Mouse (Mus musculus) neutrophil, adult 5-6 weeks (primary cell): ENCODE data around the gene Mapk8. TPM values are rescaled to one million over a fixed set of nuclear protein-coding genes. Genes with fewer than 3 reads are reported as not detected.

Source experiments
- ATAC-seq: fragments of 151-379, 151-347 bp; 2 replicates; pipeline ENCODE4 v1.8.0; 2017; ENCODE audit warnings: mild to moderate bottlenecking, moderate TSS enrichment; ENCODE audit not compliant: insufficient number of reproducible peaks, poor library complexity, low FRiP score, severe bottlenecking; ENCODE audit errors: extremely low read depth
- total RNA-seq: library from RNA; stranded (forward); fragments of 200-1000 nt; gene quantifications from 2 replicates; pipeline ENCODE4 v1.2.3, GENCODE M21; 2017

The Mapk8 gene
- total RNA-seq, 1 experiment from 2014 or later = 47.4 TPM

DNA sequence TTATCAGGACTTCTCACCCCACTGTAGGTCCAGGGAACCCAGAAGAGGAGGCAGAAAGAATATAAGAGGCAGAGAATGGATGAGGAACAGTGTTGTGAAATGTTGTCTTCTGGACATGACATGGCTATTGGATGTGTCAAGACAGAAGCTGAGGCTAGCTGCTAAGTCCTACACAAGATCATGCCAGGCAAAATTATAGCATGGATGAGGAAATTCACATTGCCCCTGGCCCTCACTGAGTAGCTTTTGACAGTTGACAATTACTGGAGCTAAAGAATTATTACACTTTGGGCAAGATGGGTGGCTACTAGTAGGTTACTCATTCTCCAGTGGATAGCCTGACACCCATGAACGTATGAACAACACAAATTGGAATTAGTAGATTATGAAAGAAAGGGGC, 31.2 kb downstream of the Mapk8 start:
- no peak for ATAC-seq

DNA sequence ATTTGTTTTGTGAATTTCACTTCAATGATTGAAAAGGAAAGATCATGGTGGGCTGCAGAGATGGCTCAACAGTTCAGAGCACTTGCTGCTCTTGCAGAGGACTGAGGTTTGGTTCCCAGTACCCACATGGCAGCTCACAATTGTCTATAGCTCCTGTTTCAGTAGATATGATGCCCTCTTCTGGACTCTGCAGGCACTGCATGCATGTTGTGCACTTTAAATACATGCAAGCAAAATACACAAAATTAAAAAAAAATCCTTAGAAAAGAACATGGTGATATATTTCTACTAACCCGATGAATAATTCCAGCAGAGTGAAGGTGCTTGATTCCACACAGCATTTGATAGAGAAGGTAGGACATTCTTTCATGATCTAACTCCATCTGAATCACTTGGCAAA, 44.6 kb downstream of the Mapk8 start:
- no peak for ATAC-seq

DNA sequence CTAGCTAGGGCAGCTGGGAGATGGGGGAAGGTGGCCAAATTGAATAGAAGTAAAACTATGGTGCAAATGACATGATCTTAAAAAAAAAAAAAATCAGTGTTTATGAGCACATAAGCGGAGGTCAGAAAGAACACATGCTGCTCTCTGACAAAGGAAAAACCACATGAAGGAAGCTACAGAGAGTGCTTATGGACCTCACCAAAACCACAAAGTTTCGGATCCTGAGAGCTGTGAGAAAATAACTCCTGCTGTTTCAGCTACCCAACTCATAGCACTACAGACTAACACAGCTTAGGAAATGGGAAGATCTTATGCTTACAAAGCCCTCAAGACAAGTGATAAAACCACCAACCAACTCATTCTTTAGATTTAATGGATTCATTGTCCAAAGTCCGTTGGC, 46.9 kb downstream of the Mapk8 start:
- ATAC-seq = no peak

DNA sequence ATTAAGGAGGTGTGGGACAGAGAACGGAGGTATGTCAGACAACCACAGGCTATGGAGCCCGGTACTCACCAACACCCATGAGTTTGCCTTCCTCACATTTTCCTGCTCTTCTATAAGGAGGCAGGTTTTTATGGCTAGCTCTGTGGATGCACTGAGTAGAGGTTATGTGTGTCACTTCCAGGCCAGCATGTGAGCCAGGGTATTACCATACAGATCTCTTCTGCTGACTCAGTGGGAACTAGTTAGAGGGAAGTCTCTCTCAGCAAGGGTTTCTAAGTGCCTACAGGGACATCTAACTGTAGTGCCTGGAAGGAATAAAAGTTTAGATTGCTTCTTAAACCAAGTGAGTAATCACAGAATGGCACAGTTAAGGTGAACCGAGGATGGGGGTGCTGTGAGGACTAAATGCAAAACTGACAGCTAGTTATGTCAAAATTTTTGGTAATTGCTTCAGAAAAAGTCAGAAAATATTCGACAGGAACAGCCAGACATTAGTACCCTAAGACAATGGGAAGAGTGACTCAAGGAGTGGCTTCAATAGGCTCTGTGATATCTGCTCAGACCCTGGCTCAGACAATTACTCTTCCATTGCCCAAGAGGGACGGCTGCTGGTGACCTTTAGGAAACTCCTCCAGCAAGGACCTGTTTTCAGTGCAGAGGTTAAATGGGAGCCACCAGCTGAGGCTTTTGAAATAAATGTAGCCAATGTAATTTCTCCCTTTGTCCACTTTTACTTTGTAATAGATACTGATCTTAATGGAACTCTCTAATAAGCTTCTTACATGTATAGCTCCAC, 48.7 kb downstream of the Mapk8 start:
- ATAC-seq = no peak

DNA sequence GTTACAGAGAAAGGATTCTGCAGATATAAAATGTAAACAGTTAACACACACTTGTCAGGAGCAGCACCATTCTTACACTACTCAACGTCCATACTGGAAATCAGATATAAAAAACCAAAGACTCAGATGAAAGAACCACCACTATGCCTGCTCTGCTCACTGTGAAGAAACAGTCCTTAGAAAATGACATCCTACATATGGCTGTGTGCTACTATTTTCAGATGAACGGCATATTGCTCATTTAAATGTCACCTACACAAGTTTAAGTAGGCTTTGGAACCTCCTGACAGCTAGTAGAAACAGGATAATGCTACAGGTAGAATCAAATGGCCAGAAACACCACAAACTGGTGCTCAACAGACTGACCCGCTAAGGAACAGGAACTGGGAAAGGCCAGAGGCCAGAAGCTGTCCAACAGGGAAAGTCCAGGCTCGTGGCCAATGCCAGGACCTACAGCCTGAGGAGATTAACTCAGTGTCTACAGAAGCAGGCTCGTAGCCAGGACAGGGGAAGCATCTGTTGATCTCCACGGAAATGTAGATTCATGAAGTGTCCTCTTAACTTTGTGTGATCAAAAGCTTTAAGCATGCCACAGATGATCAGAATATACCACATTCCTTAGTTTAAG, 66.0 kb downstream of the Mapk8 start:
- ATAC-seq = no peak

DNA sequence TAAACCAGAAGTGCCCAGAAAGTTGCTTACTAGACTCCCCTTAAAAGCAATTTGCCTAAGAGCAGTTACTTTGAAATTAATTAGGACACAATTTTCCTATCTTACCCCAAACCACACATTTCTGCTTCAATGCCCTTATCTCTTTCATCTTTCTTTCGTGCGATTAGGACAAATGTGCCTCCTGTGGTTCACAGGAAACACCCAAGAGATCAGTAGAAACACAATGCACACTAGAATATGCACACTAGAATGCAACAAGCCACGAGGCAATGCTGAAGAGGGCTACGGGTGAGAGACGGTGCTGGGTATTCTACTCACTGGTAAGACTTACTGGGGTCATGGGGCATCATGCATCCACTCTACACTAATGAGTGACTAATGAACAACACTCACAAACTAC, 68.2 kb downstream of the Mapk8 start:
- ATAC-seq = no peak

DNA sequence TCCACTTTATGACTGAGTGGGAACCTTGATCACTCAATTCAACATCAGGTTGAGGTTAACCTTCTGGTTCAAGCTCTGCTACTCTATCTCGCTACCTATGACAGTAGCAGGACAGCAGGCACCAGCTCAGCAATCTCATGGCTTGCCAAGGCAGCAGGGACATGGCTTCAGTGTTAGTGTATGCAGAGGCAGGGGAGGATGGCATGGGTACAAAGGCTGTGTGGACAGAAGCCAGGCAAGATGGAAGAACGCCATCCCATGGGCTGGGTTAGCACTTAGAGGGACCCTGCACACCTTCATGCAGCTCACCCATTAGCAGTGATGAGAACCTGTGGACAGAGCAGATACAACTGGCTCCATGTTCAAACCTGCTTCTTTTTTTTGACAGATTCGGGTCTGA, 69.7 kb downstream of the Mapk8 start:
- ATAC-seq = no peak

DNA sequence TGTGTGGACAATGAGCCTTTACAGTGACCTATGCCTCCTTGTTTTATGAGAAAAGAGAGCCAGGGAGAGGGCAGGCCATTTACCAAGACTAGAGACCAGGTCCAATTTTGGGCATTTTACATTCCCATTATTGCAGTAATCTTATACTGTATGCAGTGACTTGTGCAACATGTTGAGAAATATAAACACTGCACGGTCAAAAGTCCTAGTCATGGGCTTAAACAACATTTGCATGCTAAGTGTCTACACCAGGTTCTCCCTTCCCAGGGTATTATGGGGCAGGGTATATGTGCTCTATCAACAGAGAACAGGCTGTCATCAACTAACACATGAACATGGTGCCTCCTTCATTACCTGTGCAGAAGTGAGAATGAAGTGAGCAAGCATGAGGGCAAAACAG, 72.9 kb downstream of the Mapk8 start:
- no peak for ATAC-seq

DNA sequence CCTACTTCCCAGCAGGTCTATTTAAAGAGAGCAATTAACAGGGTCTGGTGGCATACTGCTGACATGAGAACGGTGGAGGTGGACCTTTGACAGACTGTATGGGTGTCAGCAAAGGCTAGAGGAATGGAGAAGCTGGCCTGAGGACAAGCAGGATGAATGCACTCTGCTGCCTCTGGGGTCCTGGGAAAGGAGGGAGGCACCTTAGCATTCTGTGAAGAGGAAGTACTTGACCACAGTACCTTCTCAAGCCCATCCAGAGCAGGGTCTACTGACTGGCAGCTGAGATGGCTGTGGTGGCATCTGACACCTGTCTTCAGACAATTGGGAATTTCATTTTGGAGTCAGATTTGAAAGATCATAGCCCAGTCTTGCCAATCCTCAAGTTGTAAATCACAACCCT, 73.7 kb downstream of the Mapk8 start:
- no peak for ATAC-seq

DNA sequence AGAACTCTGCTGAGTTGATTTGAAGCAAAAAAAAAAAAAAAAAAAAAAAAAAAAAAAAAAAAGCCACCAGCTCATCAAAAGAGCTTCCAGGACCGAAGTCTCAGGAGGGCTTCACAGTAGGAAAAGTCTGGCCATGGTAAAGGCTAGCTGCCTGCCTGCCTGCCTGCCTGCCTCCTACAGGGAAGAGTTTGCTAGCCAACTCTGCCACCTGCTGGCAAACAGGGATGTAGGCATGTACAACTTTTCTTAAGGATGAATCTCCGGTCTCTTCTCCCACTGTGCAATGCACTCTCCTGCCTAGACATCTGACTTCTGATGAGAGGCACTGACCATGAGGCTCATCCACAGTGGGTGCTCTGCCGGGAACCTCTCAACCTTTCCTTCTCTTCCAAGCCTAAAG, 75.7 kb downstream of the Mapk8 start:
- ATAC-seq = no peak

DNA sequence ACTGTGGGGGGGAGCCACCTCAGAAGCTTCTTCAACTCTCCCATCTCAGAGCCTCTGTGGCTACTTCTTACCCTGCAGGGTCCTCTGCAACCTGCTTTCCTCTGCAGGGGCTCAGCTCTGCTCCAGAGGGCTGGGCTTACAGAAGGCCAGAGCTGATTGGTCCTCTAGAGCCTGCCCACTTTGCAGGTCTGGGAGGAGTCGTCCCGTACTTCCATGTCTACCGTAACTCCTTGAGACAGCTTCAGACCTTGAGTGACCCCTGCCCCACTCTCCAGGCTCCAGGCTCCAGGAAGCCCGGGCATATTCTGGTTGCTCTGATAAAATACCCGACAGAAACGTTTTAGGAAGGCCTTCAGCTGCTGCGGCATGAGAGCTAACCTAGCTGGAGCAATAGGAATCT, 76.9 kb downstream of the Mapk8 start:
- ATAC-seq = no peak

DNA sequence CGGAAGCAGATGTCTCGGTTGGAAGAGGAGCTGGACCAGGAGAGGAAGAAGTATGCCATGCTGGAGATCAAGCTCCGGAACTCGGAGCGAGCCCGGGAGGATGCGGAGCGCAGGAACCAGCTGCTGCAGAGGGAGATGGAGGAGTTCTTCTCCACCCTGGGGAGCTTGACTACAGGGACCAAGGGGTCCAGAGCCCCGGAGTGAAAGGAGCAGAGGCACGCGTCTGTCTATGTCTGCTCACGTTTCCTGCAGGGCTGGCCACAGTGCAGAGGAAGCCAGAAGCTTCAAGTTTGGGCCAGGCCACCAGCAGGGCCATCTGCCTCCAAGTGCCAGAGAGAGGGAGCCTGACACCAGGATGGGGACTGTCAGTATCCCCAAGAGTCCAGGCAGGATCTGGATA, 77.6 kb downstream of the Mapk8 start:
- no peak for ATAC-seq

DNA sequence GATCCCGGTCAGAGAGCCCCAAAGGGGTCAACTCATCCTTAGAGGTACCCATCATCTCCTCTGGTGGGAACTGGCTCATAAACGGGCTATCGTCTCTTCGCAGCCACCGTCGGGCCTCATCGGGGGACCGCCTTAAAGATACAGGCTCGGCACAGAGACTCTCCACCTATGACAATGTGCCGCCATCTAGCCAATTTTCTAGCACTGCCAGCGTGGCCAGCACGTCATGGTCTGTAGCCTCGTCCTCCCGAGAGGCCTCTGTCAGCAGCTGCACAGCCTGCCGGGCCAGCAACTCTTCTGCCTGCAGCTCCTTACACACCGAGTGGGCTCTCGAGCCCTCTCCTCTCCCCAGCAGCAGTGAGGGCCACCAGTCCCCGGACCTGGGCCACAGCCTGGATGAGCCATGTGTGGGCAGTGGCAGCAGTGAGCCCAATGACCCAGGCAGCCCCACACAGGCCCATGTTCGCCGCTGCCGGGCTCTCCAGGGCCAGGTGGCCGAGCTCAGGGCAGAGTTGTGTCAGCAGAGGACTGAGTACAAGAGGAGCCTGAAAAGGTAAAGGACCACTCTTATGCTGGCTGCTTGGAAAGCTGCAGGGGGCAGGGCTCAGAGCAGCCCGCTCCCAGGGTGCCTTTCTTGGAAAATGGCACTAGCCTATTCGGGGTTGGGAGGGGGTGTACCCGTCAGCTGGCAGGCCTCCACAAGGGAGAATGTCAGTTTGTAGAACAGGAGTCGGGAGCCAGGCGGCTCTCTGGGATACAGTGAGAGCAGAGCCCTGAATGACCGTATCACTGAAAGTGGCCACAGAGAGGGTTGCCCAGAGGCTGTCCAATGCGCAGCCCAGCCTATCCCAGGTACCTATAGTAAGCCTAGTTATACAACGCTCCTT, 79.8 kb downstream of the Mapk8 start:
- ATAC-seq = no peak

DNA sequence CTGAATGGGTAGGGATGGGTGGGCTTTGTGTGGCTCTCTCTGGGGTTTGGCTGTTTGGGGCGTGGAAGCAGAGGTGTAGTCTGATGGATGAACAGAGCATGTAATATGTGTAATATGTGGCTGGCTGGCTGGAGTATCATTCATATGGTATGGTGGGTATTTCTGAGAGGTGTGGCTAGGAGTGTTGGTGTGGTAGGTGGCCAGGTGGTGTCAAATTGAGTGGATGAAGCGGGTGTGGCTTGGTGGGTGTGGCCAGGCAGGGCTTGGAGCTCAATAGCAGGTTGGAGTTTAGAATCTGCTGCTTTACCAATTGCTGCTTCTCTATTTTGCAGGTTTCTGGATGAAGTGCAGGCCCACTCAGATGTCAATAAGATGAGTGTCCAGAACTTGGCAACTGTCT, 82.9 kb downstream of the Mapk8 start:
- ATAC-seq = no peak

DNA sequence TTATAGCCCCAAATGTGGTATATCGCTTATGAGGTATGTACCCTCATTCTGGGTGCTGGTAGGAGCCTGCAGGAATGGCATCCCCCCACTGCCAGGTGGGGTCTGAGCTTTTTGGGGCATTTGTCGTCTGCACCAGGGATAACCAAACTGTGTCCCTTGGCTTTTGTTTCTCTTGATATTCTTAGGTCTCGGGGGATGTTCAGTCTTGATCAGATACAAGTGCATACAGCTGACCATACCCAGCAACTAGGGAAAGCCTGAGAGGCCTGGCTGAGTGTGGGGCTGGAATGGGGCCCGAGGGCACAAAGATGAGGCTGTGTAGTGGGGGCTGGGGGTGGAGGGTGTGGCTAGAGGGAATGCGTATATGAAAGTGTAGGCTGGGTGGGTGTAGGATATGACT, 83.3 kb downstream of the Mapk8 start:
- no peak for ATAC-seq

DNA sequence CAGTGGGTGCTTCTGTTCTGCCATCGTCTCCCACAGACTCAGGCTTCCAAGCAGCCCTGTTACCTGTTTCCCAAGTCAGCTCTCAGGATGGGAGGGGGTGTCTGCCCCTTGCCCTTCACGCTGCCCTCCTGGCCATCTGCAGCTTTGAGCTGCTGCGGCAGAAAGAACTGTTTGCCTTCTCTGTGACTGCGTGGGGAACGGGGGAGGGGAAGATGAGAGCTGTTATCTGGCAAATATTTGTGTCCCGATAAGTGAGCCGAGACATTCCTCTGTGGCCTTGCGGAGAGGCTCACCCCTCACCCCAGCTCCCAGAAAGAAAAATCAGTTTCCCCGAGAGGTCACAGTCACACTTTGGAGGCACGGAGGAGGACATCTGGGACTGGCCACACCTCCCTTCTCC, 84.2 kb downstream of the Mapk8 start:
- no peak for ATAC-seq

DNA sequence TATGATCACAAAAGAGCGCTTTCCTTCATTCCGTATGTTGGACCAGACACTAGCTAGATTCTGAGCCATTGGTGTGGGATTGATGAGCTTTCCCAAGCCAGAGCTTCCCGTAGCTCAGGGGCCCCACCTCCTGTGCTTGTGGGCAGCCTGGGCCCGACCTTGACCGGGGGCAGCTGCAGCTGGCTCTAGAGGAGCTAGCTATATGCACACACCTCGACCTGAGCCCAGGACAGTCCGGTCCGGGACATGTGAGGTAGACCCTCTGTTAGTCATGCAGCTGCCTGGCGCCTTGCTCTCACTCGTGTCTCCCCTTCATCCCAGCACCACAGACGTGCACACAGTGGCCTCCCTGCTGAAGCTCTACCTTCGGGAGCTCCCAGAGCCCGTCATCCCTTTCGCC, 84.8 kb downstream of the Mapk8 start:
- no peak for ATAC-seq

DNA sequence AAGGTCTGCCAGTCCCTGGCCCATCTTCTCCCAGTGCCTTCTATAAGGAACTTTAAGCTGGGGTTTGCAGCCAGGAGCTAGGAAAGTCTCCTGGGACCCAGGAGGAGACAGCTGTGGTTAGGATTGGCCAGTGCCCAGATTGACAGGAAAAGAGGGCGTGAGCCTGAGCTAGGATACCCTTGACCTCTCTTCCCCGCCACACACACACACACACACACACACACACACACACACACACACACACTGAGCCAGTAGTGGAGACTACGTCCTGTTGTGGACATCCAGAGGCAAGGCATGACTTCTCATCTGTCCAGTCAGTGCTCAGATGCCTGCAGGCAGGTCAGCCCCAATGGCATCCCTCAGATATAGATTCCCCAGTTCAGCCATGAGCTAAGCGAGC, 85.4 kb downstream of the Mapk8 start:
- ATAC-seq = no peak

DNA sequence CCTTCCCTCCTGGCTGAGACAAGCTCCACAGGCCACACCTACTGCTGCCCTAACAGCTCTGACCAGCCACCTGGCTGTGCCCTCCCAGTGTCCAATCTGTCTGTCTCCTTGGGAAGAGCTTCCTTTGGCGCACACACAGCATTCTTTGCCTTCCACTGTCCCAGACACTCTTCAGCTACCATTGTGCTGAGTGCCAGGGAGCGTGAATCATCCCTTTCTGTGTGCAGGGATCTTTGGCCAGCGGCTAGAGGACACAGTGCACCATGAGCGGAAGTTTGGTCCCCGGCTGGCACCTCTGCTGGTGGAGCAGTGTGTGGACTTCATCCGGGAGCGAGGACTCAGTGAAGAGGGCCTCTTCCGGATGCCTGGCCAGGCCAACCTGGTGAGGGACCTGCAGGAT, 88.1 kb downstream of the Mapk8 start:
- ATAC-seq = no peak
